Mouse (Mus musculus) C2C12 (cell line): ENCODE data around the gene Tubb4b. TPM values are rescaled to one million over a fixed set of nuclear protein-coding genes. Genes with fewer than 3 reads are reported as not detected.
A peak's percentile ranks its signal among the peaks of the same experiment; 100 is the strongest.

Experiments
- H3K27me3 ChIP-seq: one replicate; pipeline ENCODE4 v1.6.1; 2011; ENCODE audit not compliant: control insufficient read depth, insufficient read depth, insufficient read length
- H3K36me3 ChIP-seq: one replicate; pipeline ENCODE4 v1.6.1; 2011; ENCODE audit not compliant: control insufficient read depth, insufficient read depth
- H3K4me3 ChIP-seq: one replicate; pipeline ENCODE4 v1.5.1; 2011; ENCODE audit warnings: mild to moderate bottlenecking, control low read depth; ENCODE audit not compliant: poor library complexity, insufficient read depth, severe bottlenecking
- H3K79me2 ChIP-seq: one replicate; pipeline ENCODE4 v1.6.1; 2011; ENCODE audit not compliant: control insufficient read depth, insufficient read depth
- H3K79me3 ChIP-seq: one replicate; pipeline ENCODE4 v1.6.1; 2011; ENCODE audit warnings: low read depth, control low read depth
- H3ac ChIP-seq: one replicate; pipeline ENCODE3; 2011; ENCODE audit warnings: low read depth; ENCODE audit not compliant: control insufficient read depth, insufficient read length
- CEBPB ChIP-seq: IDR thresholded peaks from one replicate; pipeline ENCODE4 v1.6.1; 2011; ENCODE audit warnings: low read depth, mild to moderate bottlenecking, control low read depth, moderate library complexity
- CTCF ChIP-seq: IDR thresholded peaks from one replicate; pipeline ENCODE4 v1.5.1; 2011; ENCODE audit not compliant: control insufficient read depth, insufficient read depth, insufficient read length
- FOSL1 ChIP-seq: IDR thresholded peaks from one replicate; pipeline ENCODE4 v1.8.0; 2011; ENCODE audit warnings: mild to moderate bottlenecking, low read length; ENCODE audit not compliant: poor library complexity, insufficient read depth, severe bottlenecking
- MAX ChIP-seq: IDR thresholded peaks from one replicate; pipeline ENCODE4 v1.6.1; 2011; ENCODE audit warnings: mild to moderate bottlenecking, control low read depth
- MYOD1 ChIP-seq: IDR thresholded peaks from one replicate; pipeline ENCODE4 v1.6.1; 2011; ENCODE audit warnings: low read depth; ENCODE audit not compliant: control insufficient read depth, insufficient read length
- MYOG ChIP-seq: IDR thresholded peaks from one replicate; pipeline ENCODE4 v1.6.1; 2011; ENCODE audit not compliant: control insufficient read depth, insufficient read length; ENCODE audit errors: extremely low read depth
- USF1 ChIP-seq: IDR thresholded peaks from one replicate; pipeline ENCODE4 v1.6.1; 2011; ENCODE audit warnings: low read depth, mild to moderate bottlenecking, control low read depth, moderate library complexity
- polyA plus RNA-seq: library from polyadenylated mRNA; unstranded; fragments of >200 nt; fragmentation: generic; extraction: Trizol; gene quantifications from one replicate; pipeline ENCODE4 v1.2.1, GENCODE M21; 2012; ENCODE audit warnings: missing spikeins

The Tubb4b gene
- polyA plus RNA-seq, 1 experiment: 800 TPM

DNA sequence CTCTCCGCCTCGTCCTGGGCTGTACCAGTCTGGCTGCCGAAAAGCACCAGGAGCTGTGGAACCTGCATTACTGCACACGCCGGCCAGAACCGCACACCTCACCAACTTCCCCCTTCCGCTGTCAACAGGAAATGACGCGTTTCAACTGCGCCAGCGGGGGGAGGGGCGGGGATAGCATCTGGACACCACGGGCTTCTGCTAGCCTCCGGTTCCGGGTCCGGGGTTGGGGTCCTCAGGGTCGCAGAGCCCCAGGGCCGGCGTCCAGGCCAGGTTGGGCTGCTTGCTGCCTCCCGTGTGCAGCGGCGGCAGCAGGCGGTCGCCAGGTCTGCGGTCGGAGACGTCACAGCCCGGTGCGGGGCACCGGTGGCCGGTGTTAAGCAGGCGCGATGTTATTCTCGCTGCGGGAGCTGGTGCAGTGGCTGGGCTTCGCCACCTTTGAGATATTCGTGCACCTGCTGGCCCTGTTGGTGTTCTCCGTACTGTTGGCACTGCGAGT, 30.8 kb upstream of the Tubb4b start, which contains the start of gene Tmem203:
TSS of gene Tmem203 (plus strand) at position 156 of the 496 bp plus-strand sequence.
- TF ChIP-seq CTCF (no peak), CEBPB (no peak), FOSL1 (no peak), MAX (peak; percentile 77), MYOD1 (no peak), MYOG (no peak), USF1 (no peak)
- no peaks in the 10 kb centered on the region for H3K27me3 ChIP-seq
- H3K36me3 ChIP-seq: peaks cover 23% of the 10 kb centered on the region
- peaks cover 18% of the 10 kb centered on the region for H3K79me3 ChIP-seq
- peaks cover 31% of the 10 kb centered on the region for H3K79me2 ChIP-seq
- peak within 1 kb of the TSS; percentile 86 for H3ac ChIP-seq
- H3K4me3 ChIP-seq: peak within 1 kb of the TSS; percentile 96

- Histone ChIP-seq H3K36me3 (peaks cover 47% of the 10 kb centered on the region), H3K4me3 (no peak overlapping the region), H3K27me3 (no peaks in the 10 kb centered on the region), H3K79me3 (peaks cover 18% of the 10 kb centered on the region), H3K79me2 (peaks cover 31% of the 10 kb centered on the region), H3ac (no peak overlapping the region)
- TF ChIP-seq CTCF: peak; percentile 3
- TF ChIP-seq MAX: no peak
- no peak for TF ChIP-seq MYOD1
These were observed 27.8 kb upstream of the Tubb4b start for GRCm38 (mm10) chr2:25252331-25252730.

- H3ac ChIP-seq: no peak within 1 kb of the TSS
- no peaks in the 10 kb centered on the region for H3K79me3 ChIP-seq
- peaks cover 39% of the 10 kb centered on the region for H3K36me3 ChIP-seq
- H3K4me3 ChIP-seq: no peak within 1 kb of the TSS
- H3K79me2 ChIP-seq: no peaks in the 10 kb centered on the region
- TF ChIP-seq MYOD1 (no peak), CEBPB (no peak), MAX (no peak), FOSL1 (no peak), USF1 (no peak)
- H3K27me3 ChIP-seq: peaks cover 19% of the 10 kb centered on the region
These were observed 21.9 kb upstream of the Tubb4b start, which contains the start of gene AL732309.1 for GRCm38 (mm10) chr2:25246183-25247072. Gene AL732309.1, minus strand, starts transcription at chr2:25246863.

DNA sequence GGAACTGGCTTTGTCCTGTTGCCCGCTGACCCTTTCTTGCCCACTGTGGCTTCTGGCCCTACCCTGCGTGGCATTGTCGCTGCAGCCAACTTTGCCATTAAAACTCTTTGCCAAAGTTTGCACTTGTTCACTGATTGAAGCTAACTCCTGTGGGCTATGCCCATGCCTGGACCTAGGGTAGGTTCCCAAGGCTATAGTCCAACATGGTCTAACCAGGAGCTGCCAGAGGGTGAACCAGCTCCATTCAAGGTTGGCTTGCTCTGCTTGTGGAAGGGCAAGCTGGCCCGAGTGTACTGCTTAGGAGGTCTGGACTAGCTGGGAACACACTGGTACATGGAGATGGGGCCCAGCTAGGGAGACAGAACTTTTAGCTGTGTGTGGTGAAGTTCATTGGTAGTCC, 19.6 kb upstream of the Tubb4b start:
- Histone ChIP-seq H3ac (no peak overlapping the region), H3K79me3 (no peaks in the 10 kb centered on the region), H3K36me3 (peaks cover 17% of the 10 kb centered on the region), H3K79me2 (no peaks in the 10 kb centered on the region), H3K4me3 (no peak overlapping the region), H3K27me3 (peaks cover 21% of the 10 kb centered on the region)
- TF ChIP-seq MAX (no peak), CTCF (no peak), CEBPB (no peak), FOSL1 (no peak), MYOD1 (no peak), USF1 (no peak), MYOG (no peak)

DNA sequence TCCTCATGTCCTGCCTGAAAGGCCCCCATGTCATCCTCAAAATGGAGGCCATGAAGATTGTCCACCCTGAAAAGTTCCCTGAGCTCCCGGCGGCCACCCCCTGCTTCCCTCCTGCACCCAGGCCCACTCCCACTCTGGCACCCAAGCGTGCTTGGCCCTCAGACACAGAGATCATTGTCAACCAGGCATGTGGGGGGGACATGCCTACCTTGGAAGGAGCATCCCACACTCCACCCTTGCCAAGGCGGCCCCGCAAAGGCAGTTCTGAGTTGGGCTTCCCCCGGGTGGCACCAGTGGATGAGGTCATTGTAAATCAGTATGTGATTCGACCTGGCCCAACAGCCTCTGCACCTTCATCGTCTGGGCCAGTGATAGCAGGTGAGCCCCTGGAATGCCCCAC, 18.8 kb upstream of the Tubb4b start:
- TF ChIP-seq MAX (no peak), FOSL1 (no peak), CEBPB (no peak), CTCF (no peak), USF1 (no peak), MYOG (no peak), MYOD1 (no peak)
- Histone ChIP-seq H3K79me3 (no peaks in the 10 kb centered on the region), H3K4me3 (no peak overlapping the region), H3K79me2 (no peaks in the 10 kb centered on the region), H3K36me3 (peaks cover 11% of the 10 kb centered on the region), H3K27me3 (peaks cover 24% of the 10 kb centered on the region), H3ac (no peak overlapping the region)

- Histone ChIP-seq H3K4me3 (no peak within 1 kb of the TSS), H3K27me3 (peaks cover 24% of the 10 kb centered on the region), H3K79me2 (no peaks in the 10 kb centered on the region)
These were observed 17.6 kb upstream of the Tubb4b start, which contains the start of the genes Rnf208 and Cysrt1 for GRCm38 (mm10) chr2:25242101-25242506. Gene Rnf208, plus strand, starts transcription at chr2:25242255. Gene Cysrt1, minus strand, starts transcription at chr2:25242452.

More at GRCm38 (mm10) chr2:25242101-25242506, 17.6 kb upstream of the Tubb4b start, which contains the start of the genes Rnf208 and Cysrt1:
- TF ChIP-seq USF1: no peak
- no peak for TF ChIP-seq MYOG
- no peak for TF ChIP-seq MAX
- TF ChIP-seq CTCF: no peak
- no peak for TF ChIP-seq MYOD1
- no peak for TF ChIP-seq CEBPB
- TF ChIP-seq FOSL1: no peak
- H3ac ChIP-seq: no peak within 1 kb of the TSS
- peaks cover 5% of the 10 kb centered on the region for H3K36me3 ChIP-seq
- no peaks in the 10 kb centered on the region for H3K79me3 ChIP-seq
